ENCODE assay signal across 41 mouse cellular contexts in genomic region chr19:59192491-59192890, GRCm38 (mm10). TPM values are rescaled to one million over a fixed set of nuclear protein-coding genes. Genes with fewer than 3 reads are reported as not detected.
A peak's percentile ranks its signal among the peaks of the same experiment; 100 is the strongest.
DNase-seq lines count a peak whose midpoint lies in the region; ATAC-seq and TF ChIP-seq lines count a peak whose summit lies in the region.
"Had no signal": no experiment of that assay in that cellular context is flagged by ENCODE, and none has a peak within 500 bp of the region (broad histone marks: within the 10 kb centered on the region; RNA-seq: fewer than 3 reads in every experiment).

No protein-coding gene starts in this region.

- peak; percentile 33 for DNase-seq in forebrain, embryonic 10.5 days (ENCODE audit: extremely low spot score, low spot score)
- no peak for DNase-seq in forebrain, postnatal 0 days
- DNase-seq in hindbrain, embryonic 11.5 days (ENCODE audit: low spot score), result peak; percentile 40
- DNase-seq in hindbrain, embryonic 14.5 days (ENCODE audit: low spot score), result no peak
- DNase-seq in embryo, embryonic 11 days, result peak; percentile 18
- DNase-seq in forebrain, embryonic 14.5 days (ENCODE audit: low spot score), result no peak
- DNase-seq in gastrocnemius, postnatal 14 days, result no peak
- DNase-seq: adrenal gland, adult 8-10 months; cerebellum, adult 11 months; cerebellum, adult 9-10 months; cerebellum, postnatal 36 days; gastrocnemius, postnatal 25 days; heart, adult 2 months; heart, postnatal 10 days; kidney, adult 8-10 months; kidney, postnatal 4 days; left cerebral cortex, postnatal 4 days; liver, postnatal 0 days; lung, postnatal 36 days; right cerebral cortex, adult 18-20 months; right cerebral cortex, postnatal 4 days; thymus, postnatal 4 days had no signal

- peaks cover 100% of the 10 kb centered on the region for H3K27me3 ChIP-seq in forebrain, embryonic 10.5 days (ENCODE audit: poor library complexity, severe bottlenecking)
- peaks cover 67% of the 10 kb centered on the region for H3K27me3 ChIP-seq in forebrain, postnatal 0 days (ENCODE audit: insufficient read depth, low read length)
- peaks cover 88% of the 10 kb centered on the region for H3K27me3 ChIP-seq in hindbrain, embryonic 11.5 days (ENCODE audit: control insufficient read depth, insufficient read depth, low read length)
- peaks cover 96% of the 10 kb centered on the region for H3K27me3 ChIP-seq in hindbrain, embryonic 14.5 days (ENCODE audit: control insufficient read depth, insufficient read depth, low read length)
- peaks cover 72% of the 10 kb centered on the region for H3K27me3 ChIP-seq in forebrain, embryonic 14.5 days (replicated peaks; ENCODE audit: control insufficient read depth, insufficient read depth, low read length)

- intact Hi-C loops in gastrocnemius, postnatal 14 days (cut with DNase I; ENCODE audit: low total_unique reads), result loop anchor here (10.0 kb wide), 1 partner anchor 388 kb away; no protein-coding TSS in a partner anchor

- peaks cover 43% of the 10 kb centered on the region for H3K4me1 ChIP-seq in forebrain, embryonic 10.5 days
- H3K4me1 ChIP-seq in forebrain, postnatal 0 days (ENCODE audit: insufficient read depth), result no peaks in the 10 kb centered on the region
- H3K4me1 ChIP-seq in hindbrain, embryonic 11.5 days (replicated peaks; ENCODE audit: control insufficient read depth, insufficient read depth, low read length), result no peaks in the 10 kb centered on the region
- H3K4me1 ChIP-seq in hindbrain, embryonic 14.5 days (replicated peaks; ENCODE audit: control insufficient read depth, insufficient read depth, low read length), result no peaks in the 10 kb centered on the region
- no peaks in the 10 kb centered on the region for H3K4me1 ChIP-seq in forebrain, embryonic 14.5 days (ENCODE audit: control insufficient read depth, insufficient read depth, low read length)
- H3K4me1 ChIP-seq: liver, embryonic 12.5 days had no signal

- no peaks in the 10 kb centered on the region for H3K9me3 ChIP-seq in forebrain, embryonic 10.5 days
- no peaks in the 10 kb centered on the region for H3K9me3 ChIP-seq in forebrain, postnatal 0 days (ENCODE audit: low read length)
- H3K9me3 ChIP-seq in hindbrain, embryonic 11.5 days (ENCODE audit: control insufficient read depth, low read length), result no peaks in the 10 kb centered on the region
- no peaks in the 10 kb centered on the region for H3K9me3 ChIP-seq in hindbrain, embryonic 14.5 days (ENCODE audit: control insufficient read depth, low read length)
- no peaks in the 10 kb centered on the region for H3K9me3 ChIP-seq in forebrain, embryonic 14.5 days (replicated peaks; ENCODE audit: control insufficient read depth, low read length)
- H3K9me3 ChIP-seq: embryonic facial prominence, embryonic 12.5 days; G1E; heart, embryonic 13.5 days; liver, embryonic 12.5 days; midbrain, embryonic 12.5 days had no signal

- H3K27ac ChIP-seq in forebrain, embryonic 10.5 days, result no peak overlapping the region
- H3K27ac ChIP-seq in forebrain, postnatal 0 days (ENCODE audit: low read depth, low read length), result no peak overlapping the region
- H3K27ac ChIP-seq in hindbrain, embryonic 11.5 days (ENCODE audit: low read depth, low read length), result no peak overlapping the region
- H3K27ac ChIP-seq in hindbrain, embryonic 14.5 days, result no peak overlapping the region
- no peak overlapping the region for H3K27ac ChIP-seq in forebrain, embryonic 14.5 days (ENCODE audit: low read depth, low read length)
- H3K27ac ChIP-seq: embryonic facial prominence, embryonic 12.5 days; heart, adult 2 months; heart, embryonic 13.5 days; kidney, postnatal 0 days; liver, embryonic 12.5 days; midbrain, embryonic 12.5 days; stomach, postnatal 0 days had no signal

- 7% methylated on average over 2 of the region's 2 CpGs for WGBS in forebrain, embryonic 10.5 days
- WGBS in forebrain, postnatal 0 days, result 18% methylated on average over 2 of the region's 2 CpGs
- 10% methylated on average over 2 of the region's 2 CpGs for WGBS in hindbrain, embryonic 11.5 days
- 7% methylated on average over 2 of the region's 2 CpGs for WGBS in hindbrain, embryonic 14.5 days
- WGBS in forebrain, embryonic 14.5 days, result 9% methylated on average over 2 of the region's 2 CpGs

- TF ChIP-seq CTCF in forebrain, postnatal 0 days (IDR thresholded peaks at IDR 0.05; ENCODE audit: low read depth), result no peak

- H3K36me3 ChIP-seq in forebrain, embryonic 10.5 days (replicated peaks), result no peaks in the 10 kb centered on the region
- H3K36me3 ChIP-seq in forebrain, postnatal 0 days (ENCODE audit: insufficient read depth), result no peaks in the 10 kb centered on the region
- no peaks in the 10 kb centered on the region for H3K36me3 ChIP-seq in hindbrain, embryonic 11.5 days (ENCODE audit: control insufficient read depth, insufficient read depth, low read length)
- no peaks in the 10 kb centered on the region for H3K36me3 ChIP-seq in hindbrain, embryonic 14.5 days (replicated peaks; ENCODE audit: control insufficient read depth, insufficient read depth)
- no peaks in the 10 kb centered on the region for H3K36me3 ChIP-seq in forebrain, embryonic 14.5 days (ENCODE audit: control insufficient read depth, insufficient read depth, low read length)
- H3K36me3 ChIP-seq: embryonic facial prominence, embryonic 12.5 days; G1E; heart, embryonic 13.5 days; liver, embryonic 12.5 days; midbrain, embryonic 12.5 days had no signal

- no peak for ATAC-seq in forebrain, postnatal 0 days
- no peak for ATAC-seq in hindbrain, embryonic 11.5 days (ENCODE audit: low FRiP score)
- ATAC-seq in hindbrain, embryonic 14.5 days (ENCODE audit: low FRiP score), result no peak
- no peak for ATAC-seq in forebrain, embryonic 14.5 days
- no peak for ATAC-seq in granulocyte monocyte progenitor cell, adult 5-6 weeks (replicated peaks; ENCODE audit: poor library complexity, severe bottlenecking)
- ATAC-seq: intestine, embryonic 16.5 days; liver, embryonic 12.5 days; liver, postnatal 0 days had no signal

- no peak overlapping the region for H3K4me3 ChIP-seq in forebrain, embryonic 10.5 days
- H3K4me3 ChIP-seq in forebrain, postnatal 0 days (ENCODE audit: low read depth, low read length), result no peak overlapping the region
- no peak overlapping the region for H3K4me3 ChIP-seq in hindbrain, embryonic 11.5 days (ENCODE audit: low read depth, low read length)
- H3K4me3 ChIP-seq in hindbrain, embryonic 14.5 days (replicated peaks; ENCODE audit: low read length), result no peak overlapping the region
- no peak overlapping the region for H3K4me3 ChIP-seq in forebrain, embryonic 14.5 days (ENCODE audit: low read depth, low read length)
- H3K4me3 ChIP-seq: embryonic facial prominence, embryonic 12.5 days; heart, adult 2 months; liver, embryonic 12.5 days; midbrain, embryonic 12.5 days had no signal

- no peak overlapping the region for H3K9ac ChIP-seq in forebrain, postnatal 0 days
- no peak overlapping the region for H3K9ac ChIP-seq in hindbrain, embryonic 11.5 days (ENCODE audit: low read depth, low read length)
- H3K9ac ChIP-seq in hindbrain, embryonic 14.5 days, result no peak overlapping the region
- H3K9ac ChIP-seq in forebrain, embryonic 14.5 days (ENCODE audit: low read length), result no peak overlapping the region
- H3K9ac ChIP-seq: embryonic facial prominence, embryonic 12.5 days; heart, embryonic 13.5 days; liver, embryonic 12.5 days; liver, postnatal 0 days; midbrain, embryonic 12.5 days had no signal

- H3K4me2 ChIP-seq in forebrain, postnatal 0 days (ENCODE audit: low read depth), result no peak overlapping the region
- no peak overlapping the region for H3K4me2 ChIP-seq in hindbrain, embryonic 11.5 days (replicated peaks; ENCODE audit: low read depth, low read length)
- H3K4me2 ChIP-seq in hindbrain, embryonic 14.5 days (replicated peaks), result no peak overlapping the region
- peak overlapping the region; percentile 16; the same call in 1 of the 2 replicates for H3K4me2 ChIP-seq in forebrain, embryonic 14.5 days (ENCODE audit: low read length)
- H3K4me2 ChIP-seq: embryonic facial prominence, embryonic 12.5 days; heart, embryonic 13.5 days; liver, embryonic 12.5 days; midbrain, embryonic 12.5 days had no signal

RNA-seq across cellular contexts. Expression of gene Vax1, which starts 22.6 kb away (rescaled TPM):
- polyA plus RNA-seq in forebrain, embryonic 10.5 days (2016; fragmentation: Nextera tagmentation; extraction: Ambion mirVana), result 0.50 and 1.0 TPM in 2 replicates
- 4.2 and 7.2 TPM in 2 replicates for total RNA-seq in forebrain, postnatal 0 days (2014; rRNA removed)
- 1.8 and 3.2 TPM in 2 replicates for polyA plus RNA-seq in forebrain, postnatal 0 days (2015; fragmentation: Nextera tagmentation; extraction: Ambion mirVana)
- 0.14 TPM in 1 of 2 replicates, not detected in the other for polyA plus RNA-seq in hindbrain, embryonic 11.5 days (2014; fragmentation: Nextera tagmentation; extraction: Ambion mirVana)
- polyA plus RNA-seq in hindbrain, embryonic 14.5 days (2014; fragmentation: Nextera tagmentation; extraction: Ambion mirVana), result not detected in 2 replicates
- polyA plus RNA-seq in forebrain, embryonic 14.5 days (2014; fragmentation: Nextera tagmentation; extraction: Ambion mirVana), result 1.3 and 1.7 TPM in 2 replicates
- total RNA-seq in granulocyte monocyte progenitor cell, adult 5-6 weeks (2014; fragmentation: Nextera tagmentation), result not detected in 2 replicates
- not detected in 2 replicates for total RNA-seq in granulocyte monocyte progenitor cell, adult 5-6 weeks (2017)
- not detected for total RNA-seq in gastrocnemius, postnatal 14 days (2021)
- total RNA-seq: adrenal gland, adult 8-10 months; G1E; gastrocnemius, postnatal 25 days; heart, adult 2 months; heart, postnatal 10 days; hematopoietic stem cell, adult 5-6 weeks; megakaryocyte, adult 5-6 weeks had no signal
- polyA plus RNA-seq: G1E; heart, adult 2 months; heart, embryonic 13.5 days; intestine, embryonic 16.5 days; kidney, postnatal 0 days; liver, embryonic 12.5 days; liver, postnatal 0 days; lung, embryonic 16.5 days; neural tube, embryonic 14.5 days; spleen, adult 2 months; stomach, postnatal 0 days; thymus, postnatal 0 days had no signal

RNA-seq across cellular contexts. Expression of gene Kcnk18, which starts 26.5 kb away (rescaled TPM):
- polyA plus RNA-seq in forebrain, embryonic 10.5 days (2016; fragmentation: Nextera tagmentation; extraction: Ambion mirVana), result not detected in 2 replicates
- 0.08 TPM in 1 of 2 replicates, not detected in the other for total RNA-seq in forebrain, postnatal 0 days (2014; rRNA removed)
- 0.08 TPM in 1 of 2 replicates, not detected in the other for polyA plus RNA-seq in forebrain, postnatal 0 days (2015; fragmentation: Nextera tagmentation; extraction: Ambion mirVana)
- polyA plus RNA-seq in hindbrain, embryonic 11.5 days (2014; fragmentation: Nextera tagmentation; extraction: Ambion mirVana), result not detected in 2 replicates
- polyA plus RNA-seq in hindbrain, embryonic 14.5 days (2014; fragmentation: Nextera tagmentation; extraction: Ambion mirVana), result not detected in 2 replicates
- not detected in 2 replicates for polyA plus RNA-seq in forebrain, embryonic 14.5 days (2014; fragmentation: Nextera tagmentation; extraction: Ambion mirVana)
- total RNA-seq in granulocyte monocyte progenitor cell, adult 5-6 weeks (2014; fragmentation: Nextera tagmentation), result not detected in 2 replicates
- total RNA-seq in granulocyte monocyte progenitor cell, adult 5-6 weeks (2017), result not detected in 2 replicates
- total RNA-seq in gastrocnemius, postnatal 14 days (2021), result not detected
- total RNA-seq: adrenal gland, adult 8-10 months; gastrocnemius, postnatal 25 days; heart, adult 2 months; heart, postnatal 10 days; hematopoietic stem cell, adult 5-6 weeks; layer of hippocampus, adult 8-10 months; layer of hippocampus, postnatal 25 days; left cerebral cortex, adult 8-10 months; left cerebral cortex, postnatal 4 days; megakaryocyte, adult 5-6 weeks had no signal
- polyA plus RNA-seq: embryonic facial prominence, embryonic 12.5 days; G1E; heart, adult 2 months; heart, embryonic 13.5 days; intestine, embryonic 16.5 days; kidney, postnatal 0 days; limb, embryonic 14.5 days; liver, embryonic 12.5 days; liver, postnatal 0 days; lung, embryonic 16.5 days; midbrain, embryonic 12.5 days; neural tube, embryonic 14.5 days; spleen, adult 2 months; stomach, postnatal 0 days; thymus, postnatal 0 days had no signal

Comparison
In these comparisons a context has a peak if more than half of its experiments do, and no peak if none do; other contexts are left out.
1. DNase-seq: peak in forebrain, embryonic 10.5 days (single experiment), hindbrain, embryonic 11.5 days (single experiment) and embryo, embryonic 11 days (single experiment); none in forebrain, postnatal 0 days (single experiment), hindbrain, embryonic 14.5 days (single experiment), forebrain, embryonic 14.5 days (single experiment) and gastrocnemius, postnatal 14 days (single experiment).